Mouse (Mus musculus) liver, postnatal 0 days (tissue): ENCODE results near the gene Gdpd1.

Source experiments
- CTCF ChIP-seq: sonication (generic); IDR thresholded peaks from 2 replicates; pipeline ENCODE4 v1.5.1; 2016; ENCODE audit warnings: antibody characterized with exemption, low read depth
- EP300 ChIP-seq: IDR thresholded peaks from 2 replicates; pipeline ENCODE4 v1.6.1; 2016; ENCODE audit warnings: antibody characterized with exemption, low read depth, mild to moderate bottlenecking

DNA sequence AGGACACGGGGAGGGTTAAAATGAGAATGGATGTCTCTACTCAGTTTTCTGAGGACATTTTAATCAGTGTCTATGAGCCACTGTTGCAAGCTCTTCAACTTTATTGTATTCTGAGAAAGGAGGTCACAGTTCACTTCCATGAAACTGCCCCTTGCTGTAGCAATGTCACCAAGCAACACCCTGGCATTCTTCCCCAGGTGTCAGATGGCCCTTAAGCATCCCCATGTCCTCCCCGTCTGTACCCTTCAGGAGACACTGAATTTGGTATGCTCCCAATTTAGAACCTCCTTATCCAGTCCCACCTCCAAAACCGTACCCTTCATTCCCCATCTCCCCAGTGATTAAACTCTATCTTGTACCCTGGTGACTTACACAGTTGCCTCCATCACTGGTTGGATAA is 88.9 kb downstream of the Gdpd1 start:
- TF ChIP-seq CTCF (no peak), EP300 (no peak)
